Mouse (Mus musculus): ENCODE results near the gene Gm10283. TPM values are rescaled to one million over a fixed set of nuclear protein-coding genes. Genes with fewer than 3 reads are reported as not detected.
"Not testable (repeated sequence)": the region's sequence is repeated elsewhere in the genome, so short reads cannot be mapped to it uniquely, and the experiment has no call there.

Gm10283 gene
- not detected in 2 replicates for polyA plus RNA-seq (2012; rRNA removed)

GRCm38 (mm10) chr8:60503098-60503497 lies at the start of gene Gm10283:
Gm10283 (minus strand) TSS chr8:60503198.
- Histone ChIP-seq H3K4me1 (ENCODE audit: control insufficient read depth, insufficient read depth, insufficient read length) (no peaks in the 10 kb centered on the region), H3K27ac (ENCODE audit: insufficient read depth, low read length) (no peak within 1 kb of the TSS), H3K4me3 (ENCODE audit: extremely low read depth, insufficient read depth, insufficient read length) (no peak within 1 kb of the TSS), H3K36me3 (ENCODE audit: control insufficient read depth, insufficient read depth, low read length) (no peaks in the 10 kb centered on the region), H3K27me3 (ENCODE audit: control insufficient read depth, insufficient read depth, low read length) (no peaks in the 10 kb centered on the region)
- WGBS = 58% methylated on average over 2 of the region's 2 CpGs
- no peak for DNase-seq (ENCODE audit: low read depth in 1 of 2, low spot score in 2 of 2)
- TF ChIP-seq POLR2A (IDR thresholded peaks at IDR 0.05; ENCODE audit: low read depth, low read length) (no peak), CTCF (IDR thresholded peaks at IDR 0.05; ENCODE audit: extremely low read depth, insufficient read depth, insufficient read length, insufficient replicate concordance) (no peak)

GRCm38 (mm10) chr8:60534945-60535344 lies 31.9 kb upstream of the Gm10283 start:
- no peaks in the 10 kb centered on the region for H3K27me3 ChIP-seq (ENCODE audit: control insufficient read depth, insufficient read depth, low read length)
- no peaks in the 10 kb centered on the region for H3K4me1 ChIP-seq (ENCODE audit: control insufficient read depth, insufficient read depth, insufficient read length)
- no peak overlapping the region for H3K4me3 ChIP-seq (ENCODE audit: extremely low read depth, insufficient read depth, insufficient read length)
- no peak overlapping the region for H3K27ac ChIP-seq (ENCODE audit: insufficient read depth, low read length)
- no peak for DNase-seq (ENCODE audit: low read depth in 1 of 2, low spot score in 2 of 2)
- TF ChIP-seq CTCF (IDR thresholded peaks at IDR 0.05; ENCODE audit: extremely low read depth, insufficient read depth, insufficient read length, insufficient replicate concordance) = no peak
- TF ChIP-seq POLR2A (IDR thresholded peaks at IDR 0.05; ENCODE audit: low read depth, low read length) = no peak
- WGBS = 56% methylated on average over 2 of the region's 2 CpGs
- no peaks in the 10 kb centered on the region for H3K36me3 ChIP-seq (ENCODE audit: control insufficient read depth, insufficient read depth, low read length)

- H3K4me3 ChIP-seq (ENCODE audit: extremely low read depth, insufficient read depth, insufficient read length) = no peak overlapping the region
- no peak for DNase-seq (ENCODE audit: low read depth in 1 of 2, low spot score in 2 of 2)
- no peak overlapping the region for H3K27ac ChIP-seq (ENCODE audit: insufficient read depth, low read length)
- no peak for TF ChIP-seq CTCF (IDR thresholded peaks at IDR 0.05; ENCODE audit: extremely low read depth, insufficient read depth, insufficient read length, insufficient replicate concordance)
- TF ChIP-seq POLR2A (IDR thresholded peaks at IDR 0.05; ENCODE audit: low read depth, low read length) = no peak
- no peaks in the 10 kb centered on the region for H3K4me1 ChIP-seq (ENCODE audit: control insufficient read depth, insufficient read depth, insufficient read length)
- H3K36me3 ChIP-seq (ENCODE audit: control insufficient read depth, insufficient read depth, low read length) = no peaks in the 10 kb centered on the region
- H3K27me3 ChIP-seq (ENCODE audit: control insufficient read depth, insufficient read depth, low read length) = no peaks in the 10 kb centered on the region
Observed at GRCm38 (mm10) chr8:60518286-60518685, 15.3 kb upstream of the Gm10283 start.

GRCm38 (mm10) chr8:60505653-60506521 lies 2.9 kb upstream of the Gm10283 start, which contains the start of gene Aadat:
Aadat (plus strand) TSS chr8:60505932.
- no peak for TF ChIP-seq POLR2A (IDR thresholded peaks at IDR 0.05; ENCODE audit: low read depth, low read length)
- no peak for TF ChIP-seq CTCF (IDR thresholded peaks at IDR 0.05; ENCODE audit: extremely low read depth, insufficient read depth, insufficient read length, insufficient replicate concordance)
- Histone ChIP-seq H3K36me3 (ENCODE audit: control insufficient read depth, insufficient read depth, low read length) (no peaks in the 10 kb centered on the region), H3K4me3 (ENCODE audit: extremely low read depth, insufficient read depth, insufficient read length) (no peak within 1 kb of the TSS; the same call in 1 of the 2 replicates), H3K27me3 (ENCODE audit: control insufficient read depth, insufficient read depth, low read length) (no peaks in the 10 kb centered on the region), H3K4me1 (ENCODE audit: control insufficient read depth, insufficient read depth, insufficient read length) (no peaks in the 10 kb centered on the region), H3K27ac (ENCODE audit: insufficient read depth, low read length) (no peak within 1 kb of the TSS)
- DNase-seq (ENCODE audit: low read depth in 1 of 2, low spot score in 2 of 2) = no peak
- WGBS = 5% methylated on average over 25 of the region's 25 CpGs

GRCm38 (mm10) chr8:60495046-60495445 lies 8.0 kb downstream of the Gm10283 start:
- H3K4me3 ChIP-seq (ENCODE audit: extremely low read depth, insufficient read depth, insufficient read length); H3K4me1 ChIP-seq (ENCODE audit: control insufficient read depth, insufficient read depth, insufficient read length); DNase-seq (ENCODE audit: low read depth in 1 of 2, low spot score in 2 of 2); H3K36me3 ChIP-seq (ENCODE audit: control insufficient read depth, insufficient read depth, low read length); H3K27me3 ChIP-seq (ENCODE audit: control insufficient read depth, insufficient read depth, low read length); H3K27ac ChIP-seq (ENCODE audit: insufficient read depth, low read length): not testable (repeated sequence)
- WGBS = 80% methylated on average over 2 of the region's 2 CpGs

GRCm38 (mm10) chr8:60494606-60495005 lies 8.4 kb downstream of the Gm10283 start:
- 86% methylated on average over 11 of the region's 11 CpGs for WGBS
- no peak for DNase-seq (ENCODE audit: low read depth in 1 of 2, low spot score in 2 of 2)

GRCm38 (mm10) chr8:60492471-60492870 lies 10.5 kb downstream of the Gm10283 start:
- no peak for DNase-seq (ENCODE audit: low read depth in 1 of 2, low spot score in 2 of 2)
- 74% methylated on average over 3 of the region's 3 CpGs for WGBS
- Histone ChIP-seq H3K36me3 (ENCODE audit: control insufficient read depth, insufficient read depth, low read length) (no peaks in the 10 kb centered on the region), H3K4me1 (ENCODE audit: control insufficient read depth, insufficient read depth, insufficient read length) (no peaks in the 10 kb centered on the region), H3K27ac (ENCODE audit: insufficient read depth, low read length) (no peak overlapping the region), H3K27me3 (ENCODE audit: control insufficient read depth, insufficient read depth, low read length) (no peaks in the 10 kb centered on the region), H3K4me3 (ENCODE audit: extremely low read depth, insufficient read depth, insufficient read length) (no peak overlapping the region)
- TF ChIP-seq CTCF (IDR thresholded peaks at IDR 0.05; ENCODE audit: extremely low read depth, insufficient read depth, insufficient read length, insufficient replicate concordance) (no peak), POLR2A (IDR thresholded peaks at IDR 0.05; ENCODE audit: low read depth, low read length) (no peak)

More at GRCm38 (mm10) chr8:60494606-60495005, 8.4 kb downstream of the Gm10283 start:
- Histone ChIP-seq H3K27ac (ENCODE audit: insufficient read depth, low read length) (no peak overlapping the region), H3K4me1 (ENCODE audit: control insufficient read depth, insufficient read depth, insufficient read length) (no peaks in the 10 kb centered on the region), H3K4me3 (ENCODE audit: extremely low read depth, insufficient read depth, insufficient read length) (no peak overlapping the region), H3K27me3 (ENCODE audit: control insufficient read depth, insufficient read depth, low read length) (no peaks in the 10 kb centered on the region), H3K36me3 (ENCODE audit: control insufficient read depth, insufficient read depth, low read length) (no peaks in the 10 kb centered on the region)
- TF ChIP-seq CTCF (IDR thresholded peaks at IDR 0.05; ENCODE audit: extremely low read depth, insufficient read depth, insufficient read length, insufficient replicate concordance) (no peak), POLR2A (IDR thresholded peaks at IDR 0.05; ENCODE audit: low read depth, low read length) (no peak)
